Mouse (Mus musculus) stomach, postnatal 0 days (tissue): ENCODE measurements around the gene Cyfip2.

ENCODE experiments used
- CTCF ChIP-seq: IDR thresholded peaks from 2 replicates; pipeline ENCODE4 v1.5.1; 2016; ENCODE audit warnings: antibody characterized with exemption, low read depth, mild to moderate bottlenecking, moderate library complexity
- EP300 ChIP-seq: optimal IDR thresholded peaks from 2 replicates; pipeline ENCODE3; 2016; ENCODE audit warnings: antibody characterized with exemption

DNA sequence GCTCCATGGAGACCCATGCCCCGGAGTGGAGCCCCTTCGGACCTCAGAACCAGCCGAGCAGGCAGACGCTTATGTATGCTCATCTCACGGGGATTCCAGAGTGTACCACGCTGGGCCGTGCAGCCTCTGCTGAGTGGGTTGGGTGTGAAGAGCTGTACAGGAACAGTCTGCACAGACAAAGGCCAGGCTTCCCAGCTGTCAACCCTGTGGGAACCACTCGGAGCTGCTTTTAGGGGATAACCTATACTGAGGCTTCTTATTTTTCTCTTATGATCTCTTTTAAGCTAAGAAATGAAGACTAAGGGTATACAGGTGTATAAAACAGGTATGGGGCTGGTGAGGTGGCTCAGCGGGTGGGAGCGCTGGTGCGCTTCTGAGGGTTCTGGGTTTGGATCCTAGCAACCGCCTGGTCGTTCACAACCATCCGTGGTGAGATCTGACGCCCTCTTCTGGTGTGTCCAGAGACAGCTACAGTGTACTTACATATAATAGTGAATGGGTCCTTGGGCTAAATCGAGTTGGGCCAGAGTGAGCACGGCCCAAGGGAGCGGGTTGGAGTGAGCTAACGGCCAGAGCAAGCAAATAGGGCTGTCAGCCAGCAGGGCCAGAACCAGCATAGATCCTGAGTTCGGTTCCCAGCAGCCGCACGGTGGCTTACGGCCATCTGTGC, 10.9 kb downstream of the Cyfip2 start:
- no peak for TF ChIP-seq CTCF
- TF ChIP-seq EP300, result no peak
